Mouse (Mus musculus) spleen, adult 18-20 months (tissue): ENCODE data around the gene Defb23.
"Not testable (repeated sequence)": the region's sequence is repeated elsewhere in the genome, so short reads cannot be mapped to it uniquely, and the experiment has no call there.

Experiments used
- DNase-seq, 2 experiments: peaks; one replicate each; pipeline ENCODE4 v3.0.0; 2022; ENCODE audit warnings: mixed read lengths in 2 of 2

Gene Defb23

GRCm38 (mm10) chr2:152436983-152437860 is 27.2 kb downstream of the Defb23 start:
- DNase-seq = peak; percentile 53 to 82

GRCm38 (mm10) chr2:152436405-152436901 is 28.0 kb downstream of the Defb23 start:
- DNase-seq = no peak

GRCm38 (mm10) chr2:152428481-152428880 is 35.9 kb downstream of the Defb23 start:
- DNase-seq = not testable (repeated sequence)

- no peak for DNase-seq
Measured at GRCm38 (mm10) chr2:152427493-152427892, 36.9 kb downstream of the Defb23 start.

DNA sequence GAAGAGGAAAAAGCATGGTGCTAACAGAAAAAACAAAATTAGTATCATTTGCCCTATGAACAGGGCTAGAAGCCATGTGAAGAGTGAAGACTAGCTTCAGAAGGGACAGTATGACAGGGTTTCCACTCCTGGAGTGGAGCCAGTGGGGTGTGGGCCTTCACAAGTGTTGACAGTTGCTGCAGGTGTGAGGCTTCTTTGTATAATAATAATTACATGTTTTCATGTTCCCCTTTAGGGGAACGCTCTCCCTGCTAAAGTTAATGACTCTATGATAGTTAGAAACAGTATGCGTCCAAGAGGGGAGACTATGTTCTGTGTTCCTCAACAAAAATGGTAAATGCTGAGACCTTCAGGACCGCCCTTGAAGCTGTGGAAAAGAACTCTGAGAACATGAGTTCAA is 48.6 kb downstream of the Defb23 start:
- no peak for DNase-seq

DNA sequence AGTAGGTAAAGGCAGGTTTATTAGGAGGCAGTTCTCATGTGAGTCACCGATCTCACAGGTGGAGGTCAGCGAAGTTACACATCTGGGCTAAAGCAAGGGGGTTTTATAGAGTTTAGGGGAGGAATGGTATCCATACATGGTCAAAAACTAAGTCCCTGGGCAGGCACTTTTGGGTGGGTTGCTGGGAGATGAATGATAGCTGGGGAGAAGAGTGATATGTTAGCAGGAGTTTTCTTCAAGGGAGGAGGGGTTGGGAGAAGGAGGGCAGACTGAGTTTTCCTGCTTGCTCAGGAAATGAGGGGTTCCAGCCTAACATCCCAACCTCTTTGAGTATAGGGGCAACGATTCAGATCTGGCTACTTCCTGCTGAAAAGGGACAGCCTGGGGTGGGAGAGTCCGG is 49.1 kb downstream of the Defb23 start, which contains the start of gene 6820408C15Rik:
Gene 6820408C15Rik, plus strand, starts transcription at position 301 of the 400 bp plus-strand sequence.
- no peak for DNase-seq

GRCm38 (mm10) chr2:152414591-152415165 is 49.7 kb downstream of the Defb23 start, which contains the start of gene Zcchc3:
Gene Zcchc3 (minus strand): TSS chr2:152415027.
- peak; percentile 31 to 52 for DNase-seq

- peak in 1 of 2 experiments; percentile 14 for DNase-seq
Measured at GRCm38 (mm10) chr2:152413765-152414584, 50.4 kb downstream of the Defb23 start.

- DNase-seq = no peak
Measured at GRCm38 (mm10) chr2:152413158-152413764, 51.2 kb downstream of the Defb23 start.

GRCm38 (mm10) chr2:152412526-152413157 is 51.8 kb downstream of the Defb23 start:
- no peak for DNase-seq

GRCm38 (mm10) chr2:152411471-152411870 is 52.9 kb downstream of the Defb23 start:
- no peak for DNase-seq

GRCm38 (mm10) chr2:152410971-152411371 is 53.4 kb downstream of the Defb23 start:
- peak in 1 of 2 experiments; percentile 10 for DNase-seq

GRCm38 (mm10) chr2:152409781-152410180 is 54.6 kb downstream of the Defb23 start:
- no peak for DNase-seq
